Mouse (Mus musculus) G1E (cell line): ENCODE measurements around the gene Cyp20a1. TPM values are rescaled to one million over a fixed set of nuclear protein-coding genes. Genes with fewer than 3 reads are reported as not detected.

Experiments used
- ATAC-seq: 2 replicates; pipeline ENCODE4 v1.8.0; 2016; ENCODE audit warnings: mild to moderate bottlenecking; ENCODE audit not compliant: insufficient number of reproducible peaks, poor library complexity, low FRiP score, severe bottlenecking; ENCODE audit errors: extremely low read depth
- DNase-seq: peaks from one replicate; pipeline ENCODE4 v3.0.0; 2012; ENCODE audit warnings: low spot score
- H3K27me3 ChIP-seq: 2 replicates; pipeline ENCODE4 v1.6.1; 2012; ENCODE audit warnings: mild to moderate bottlenecking, low read length, inconsistent platforms; ENCODE audit not compliant: insufficient read depth
- H3K36me3 ChIP-seq: replicated peaks from 2 replicates; pipeline ENCODE3; 2012; ENCODE audit warnings: mild to moderate bottlenecking, inconsistent platforms
- H3K4me1 ChIP-seq: 2 replicates; pipeline ENCODE4 v1.6.1; 2012; ENCODE audit warnings: low read depth, low read length, inconsistent platforms, mixed read lengths; ENCODE audit not compliant: insufficient read depth
- H3K4me3 ChIP-seq: 2 replicates; pipeline ENCODE4 v1.5.1; 2012; ENCODE audit warnings: low read depth, mild to moderate bottlenecking, inconsistent platforms, low read length, moderate library complexity, mixed read lengths
- H3K9me3 ChIP-seq: replicated peaks from 2 replicates; pipeline ENCODE4 v1.6.1; 2012; ENCODE audit warnings: inconsistent platforms
- CTCF ChIP-seq: IDR thresholded peaks from 2 replicates; pipeline ENCODE4 v1.5.1; 2012; ENCODE audit warnings: low read depth, low read length, inconsistent platforms, mixed read lengths
- polyA plus RNA-seq: library from polyadenylated mRNA; stranded (reverse); fragments of >175 nt; gene quantifications from 2 replicates; pipeline ENCODE4 v1.2.3, GENCODE M21; 2012
- total RNA-seq, 2 experiments: library from RNA; stranded (forward) in 1 of 2; stranded (reverse) in 1 of 2; fragments of 200-1000 nt in 1 of 2; fragments of >200 nt in 1 of 2; fragmentation: Nextera tagmentation in 1 of 2; gene quantifications; 2 replicates each; pipeline ENCODE4 v1.2.3; 2014 to 2017

Gene Cyp20a1
- total and polyA plus RNA-seq, 3 experiments = 11.0 to 36.9 (median 21.0) TPM

DNA sequence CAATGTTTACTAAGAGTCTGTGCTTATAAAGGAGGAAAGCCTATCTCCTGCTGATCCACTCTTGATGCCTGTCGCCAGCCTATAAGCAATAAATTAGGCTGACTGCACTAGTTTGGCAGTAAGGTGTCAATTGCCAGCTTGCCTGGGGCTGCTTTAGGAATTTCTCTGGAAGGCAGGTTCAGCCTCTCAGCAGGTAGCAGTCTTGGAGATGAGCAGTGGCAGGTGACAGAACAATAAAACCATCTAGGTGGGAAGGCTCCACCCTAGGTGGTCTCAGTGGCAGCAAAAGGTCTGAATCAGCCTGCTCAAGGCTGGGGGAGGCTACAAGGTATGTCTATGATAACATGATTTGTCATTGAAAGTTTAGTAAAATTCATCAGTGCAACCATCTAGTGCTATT is 89.4 kb downstream of the Cyp20a1 start:
- H3K27me3 ChIP-seq = no peaks in the 10 kb centered on the region
- DNase-seq = no peak
- H3K4me3 ChIP-seq = no peak overlapping the region
- peaks cover 5% of the 10 kb centered on the region for H3K4me1 ChIP-seq
- peaks cover 6% of the 10 kb centered on the region for H3K36me3 ChIP-seq
- H3K9me3 ChIP-seq = no peaks in the 10 kb centered on the region
- ATAC-seq = no peak
- TF ChIP-seq CTCF = no peak

Other genes starting within 250 kb of the Cyp20a1 start
- 56.5 and 57.1 TPM in 2 replicates for gene Carf, start 245.1 kb upstream of the Cyp20a1 start, total RNA-seq (2014; fragmentation: Nextera tagmentation)
- 22.4 and 29.4 TPM in 2 replicates for gene Carf, start 245.1 kb upstream of the Cyp20a1 start, total RNA-seq (2017)
- gene Carf, start 245.1 kb upstream of the Cyp20a1 start, polyA plus RNA-seq = 0.79 and 0.93 TPM in 2 replicates
- 133 and 142 TPM in 2 replicates for gene Wdr12, start 244.7 kb upstream of the Cyp20a1 start, total RNA-seq (2014; fragmentation: Nextera tagmentation)
- 171 and 174 TPM in 2 replicates for gene Wdr12, start 244.7 kb upstream of the Cyp20a1 start, total RNA-seq (2017)
- gene Wdr12, start 244.7 kb upstream of the Cyp20a1 start, polyA plus RNA-seq = 4.7 TPM in 2 replicates
- gene Nbeal1, start 162.7 kb upstream of the Cyp20a1 start, total RNA-seq (2014; fragmentation: Nextera tagmentation) = 41.0 and 49.3 TPM in 2 replicates
- 13.1 and 13.8 TPM in 2 replicates for gene Nbeal1, start 162.7 kb upstream of the Cyp20a1 start, total RNA-seq (2017)
- 0.17 and 0.33 TPM in 2 replicates for gene Nbeal1, start 162.7 kb upstream of the Cyp20a1 start, polyA plus RNA-seq
- gene Abi2, start 66.3 kb downstream of the Cyp20a1 start, total RNA-seq (2014; fragmentation: Nextera tagmentation) = 78.8 and 102 TPM in 2 replicates
- gene Abi2, start 66.3 kb downstream of the Cyp20a1 start, total RNA-seq (2017) = 26.4 and 34.0 TPM in 2 replicates
- gene Abi2, start 66.3 kb downstream of the Cyp20a1 start, polyA plus RNA-seq = 32.1 and 44.2 TPM in 2 replicates
- 0.19 TPM in 1 of 2 replicates, not detected in the other for gene Raph1, start 223.8 kb downstream of the Cyp20a1 start, total RNA-seq (2014; fragmentation: Nextera tagmentation)
- gene Raph1, start 223.8 kb downstream of the Cyp20a1 start, total RNA-seq (2017) = 0.23 and 0.49 TPM in 2 replicates
- 0.01 TPM in 1 of 2 replicates, not detected in the other for gene Raph1, start 223.8 kb downstream of the Cyp20a1 start, polyA plus RNA-seq